Mouse (Mus musculus) neural tube, embryonic 15.5 days (tissue): ENCODE measurements at regions not wholly inside any gene's neighbourhood (a gene's known extent, or its start where the extent isn't known, plus 50 kb on each side); places are given as distances from the start of the nearest gene placed in this dataset.

Source experiments
- ATAC-seq: fragments of 200-750 bp; cut with Nextera tagmentation; 2 replicates; pipeline ENCODE4 v1.8.0; 2017; ENCODE audit warnings: mild to moderate bottlenecking, moderate TSS enrichment, moderate library complexity; ENCODE audit not compliant: low FRiP score
- H3K27ac ChIP-seq: fragments of 300-500 bp; sonication (generic); replicated peaks from 2 replicates; pipeline ENCODE4 v1.5.1; 2015; ENCODE audit warnings: mild to moderate bottlenecking, inconsistent platforms
- H3K27me3 ChIP-seq: fragments of 300-500 bp; sonication (generic); replicated peaks from 2 replicates; pipeline ENCODE4 v1.6.1; 2015; ENCODE audit warnings: inconsistent platforms
- H3K36me3 ChIP-seq: fragments of 300-500 bp; sonication (generic); 2 replicates; pipeline ENCODE4 v1.6.1; 2015; ENCODE audit warnings: inconsistent platforms
- H3K4me1 ChIP-seq: fragments of 300-500 bp; sonication (generic); 2 replicates; pipeline ENCODE4 v1.6.1; 2015; ENCODE audit warnings: inconsistent platforms
- H3K4me2 ChIP-seq: fragments of 300-500 bp; sonication (generic); 2 replicates; pipeline ENCODE4 v1.6.1; 2015; ENCODE audit warnings: inconsistent platforms, mild to moderate bottlenecking, moderate library complexity
- H3K4me3 ChIP-seq: fragments of 300-500 bp; sonication (generic); replicated peaks from 2 replicates; pipeline ENCODE4 v1.5.1; 2015; ENCODE audit warnings: mild to moderate bottlenecking, inconsistent platforms
- H3K9ac ChIP-seq: fragments of 300-500 bp; sonication (generic); replicated peaks from 2 replicates; pipeline ENCODE4 v1.6.1; 2015; ENCODE audit warnings: mild to moderate bottlenecking, inconsistent platforms
- H3K9me3 ChIP-seq: fragments of 300-500 bp; sonication (generic); replicated peaks from 2 replicates; pipeline ENCODE4 v1.6.1; 2016; ENCODE audit warnings: inconsistent platforms
- WGBS: fragments of 180-500 bp; shearing (Covaris S2); methylation state at CpG from one replicate; pipeline ENCODE4 v1.1.7; 2015; ENCODE audit warnings: mixed read lengths; 5-methylcytosine and 5-hydroxymethylcytosine counted together

DNA sequence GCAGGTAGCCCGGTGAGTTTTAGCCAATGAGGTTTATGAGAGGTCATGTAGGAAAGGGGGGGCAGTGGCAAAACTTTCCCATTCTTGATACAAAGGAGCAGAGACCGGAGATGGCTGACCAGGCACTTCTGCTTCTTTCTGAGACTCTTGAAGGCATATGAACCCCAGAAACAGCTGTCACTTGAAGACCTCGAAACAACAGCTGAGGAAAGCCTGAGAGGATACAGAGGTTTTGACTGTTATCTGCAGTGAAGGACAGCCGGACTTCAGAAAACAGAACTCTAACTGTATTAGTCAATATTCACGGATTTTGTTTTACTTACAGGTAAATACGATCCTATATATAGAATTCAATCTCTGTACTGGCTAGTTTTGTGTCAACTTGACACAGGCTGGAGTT lies 50.0 kb upstream of the Tiparp start:
- H3K36me3 ChIP-seq = no peaks in the 10 kb centered on the region
- ATAC-seq = no peak
- WGBS = 87% methylated on average over 6 of the region's 6 CpGs
- H3K4me3 ChIP-seq = no peak overlapping the region
- no peak overlapping the region for H3K4me2 ChIP-seq
- no peaks in the 10 kb centered on the region for H3K27me3 ChIP-seq
- H3K27ac ChIP-seq = no peak overlapping the region
- H3K4me1 ChIP-seq = no peaks in the 10 kb centered on the region
- H3K9me3 ChIP-seq = no peaks in the 10 kb centered on the region
- no peak overlapping the region for H3K9ac ChIP-seq

DNA sequence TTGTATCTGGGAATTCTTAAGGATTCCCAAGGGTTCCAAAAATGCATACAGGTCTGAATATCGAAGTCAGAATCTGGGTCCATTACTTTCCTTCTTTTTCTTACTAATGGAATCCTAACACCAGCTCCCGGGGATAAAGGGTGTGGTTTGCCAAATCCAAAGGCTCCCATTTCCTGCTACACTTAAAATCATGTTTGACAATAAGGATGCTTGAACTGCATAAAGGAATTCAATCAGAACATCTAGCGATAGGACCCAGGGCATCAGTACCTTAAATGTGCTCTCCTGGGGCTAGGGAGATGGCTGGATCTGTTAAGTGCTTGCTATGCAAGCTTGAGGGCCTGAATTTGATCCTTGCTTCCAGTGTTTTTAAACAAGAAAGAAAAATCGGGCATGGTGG lies 51.1 kb upstream of the Tiparp start:
- 83% methylated on average over 4 of the region's 4 CpGs for WGBS

DNA sequence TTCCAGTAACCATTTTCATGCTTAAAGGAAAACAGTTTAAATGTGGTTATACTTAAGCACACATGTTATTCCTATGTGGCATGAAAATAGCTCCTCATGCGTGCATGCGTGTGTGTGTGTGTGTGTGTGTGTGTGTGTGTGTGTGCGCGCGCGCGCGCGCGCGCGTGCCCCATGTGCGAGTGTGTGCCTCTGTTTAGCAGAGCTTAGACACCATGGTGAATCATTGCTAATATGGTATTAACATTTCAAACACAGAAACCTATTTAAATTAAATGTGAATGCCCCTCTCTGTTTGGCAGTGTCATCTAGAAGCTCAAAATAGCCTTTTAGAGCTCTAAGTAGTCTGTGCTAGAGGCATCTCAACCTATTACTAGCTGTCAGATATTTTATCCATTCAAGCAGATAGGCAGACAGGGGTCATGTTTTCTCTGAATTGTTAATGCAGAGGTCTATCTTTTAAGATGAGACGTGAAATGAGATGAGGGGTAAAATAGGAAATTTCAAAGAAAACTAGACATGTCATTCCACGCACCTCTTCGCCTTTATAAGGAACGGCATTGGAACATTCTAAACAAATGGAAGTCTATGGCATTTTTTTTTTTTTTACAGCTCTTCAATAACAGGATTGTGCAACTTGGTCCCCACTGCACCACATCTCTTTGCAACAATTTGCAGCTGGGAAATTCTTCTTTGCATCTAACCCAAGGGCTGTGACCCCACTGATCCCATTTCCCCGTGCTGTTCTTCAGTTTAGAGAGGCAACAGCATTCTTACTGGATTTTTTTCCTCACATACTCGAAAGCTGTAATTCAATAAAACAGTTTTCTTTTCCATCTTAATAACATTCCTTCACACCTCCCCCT lies 51.9 kb upstream of the Tiparp start:
- Histone ChIP-seq H3K9ac (no peak overlapping the region), H3K27me3 (no peaks in the 10 kb centered on the region), H3K4me1 (no peaks in the 10 kb centered on the region), H3K27ac (no peak overlapping the region), H3K4me2 (no peak overlapping the region), H3K36me3 (no peaks in the 10 kb centered on the region), H3K4me3 (no peak overlapping the region), H3K9me3 (no peaks in the 10 kb centered on the region)
- 90% methylated on average over 19 of the region's 19 CpGs for WGBS
- no peak for ATAC-seq

More for the DNA sequence above, 51.1 kb upstream of the Tiparp start:
- no peak for ATAC-seq
- no peak overlapping the region for H3K27ac ChIP-seq
- H3K9ac ChIP-seq = no peak overlapping the region
- H3K9me3 ChIP-seq = no peaks in the 10 kb centered on the region
- no peaks in the 10 kb centered on the region for H3K4me1 ChIP-seq
- H3K4me3 ChIP-seq = no peak overlapping the region
- H3K36me3 ChIP-seq = no peaks in the 10 kb centered on the region
- no peaks in the 10 kb centered on the region for H3K27me3 ChIP-seq
- H3K4me2 ChIP-seq = no peak overlapping the region

DNA sequence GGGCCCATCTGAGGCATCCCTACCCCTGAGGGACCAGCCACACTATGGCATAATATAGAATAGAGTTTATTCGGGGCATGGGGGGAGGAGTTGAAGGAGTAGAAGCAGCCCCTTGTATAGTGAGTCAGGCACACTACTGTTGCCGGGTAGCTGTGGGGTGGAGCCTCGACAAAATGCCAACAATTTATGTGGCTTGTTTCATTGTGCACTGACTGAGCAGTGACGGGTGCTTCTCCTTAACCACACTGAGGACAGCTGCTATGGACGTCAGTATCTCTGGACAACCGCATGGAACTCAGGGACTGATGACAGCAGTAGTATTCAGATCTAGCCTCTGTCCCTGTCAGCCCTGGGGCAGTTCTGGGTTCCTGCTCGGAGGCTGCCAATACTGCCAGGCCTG lies 53.6 kb upstream of the Tiparp start:
- Histone ChIP-seq H3K4me1 (no peaks in the 10 kb centered on the region), H3K27ac (no peak overlapping the region), H3K9me3 (no peaks in the 10 kb centered on the region), H3K9ac (no peak overlapping the region), H3K27me3 (no peaks in the 10 kb centered on the region), H3K4me2 (no peak overlapping the region), H3K36me3 (no peaks in the 10 kb centered on the region), H3K4me3 (no peak overlapping the region)
- 28% methylated on average over 7 of the region's 7 CpGs for WGBS
- ATAC-seq = peak; percentile 11; the same call in 1 of the 2 replicates

DNA sequence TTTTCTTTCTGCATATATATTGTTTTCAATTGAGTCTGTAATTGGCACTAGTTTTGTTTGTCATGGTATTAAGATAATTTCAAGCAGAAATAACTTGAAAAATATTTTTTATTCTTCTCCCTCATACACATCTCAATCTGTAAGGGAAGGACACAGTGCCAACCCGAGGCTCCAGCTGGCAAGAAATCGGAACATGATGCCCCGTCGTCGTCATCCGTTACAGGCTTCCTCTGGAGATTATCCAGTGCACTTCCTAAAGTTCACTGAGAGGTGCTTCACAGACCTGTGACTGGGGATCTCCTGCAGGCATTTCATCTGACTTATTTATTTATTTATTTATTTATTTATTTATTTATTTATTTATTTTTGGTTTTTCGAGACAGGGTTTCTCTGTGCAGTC lies 56.4 kb upstream of the Tiparp start:
- Histone ChIP-seq H3K9ac (no peak overlapping the region), H3K4me2 (no peak overlapping the region), H3K27ac (no peak overlapping the region), H3K4me3 (no peak overlapping the region), H3K4me1 (no peaks in the 10 kb centered on the region), H3K9me3 (no peaks in the 10 kb centered on the region), H3K27me3 (no peaks in the 10 kb centered on the region), H3K36me3 (no peaks in the 10 kb centered on the region)
- no peak for ATAC-seq
- 95% methylated on average over 7 of the region's 7 CpGs for WGBS

DNA sequence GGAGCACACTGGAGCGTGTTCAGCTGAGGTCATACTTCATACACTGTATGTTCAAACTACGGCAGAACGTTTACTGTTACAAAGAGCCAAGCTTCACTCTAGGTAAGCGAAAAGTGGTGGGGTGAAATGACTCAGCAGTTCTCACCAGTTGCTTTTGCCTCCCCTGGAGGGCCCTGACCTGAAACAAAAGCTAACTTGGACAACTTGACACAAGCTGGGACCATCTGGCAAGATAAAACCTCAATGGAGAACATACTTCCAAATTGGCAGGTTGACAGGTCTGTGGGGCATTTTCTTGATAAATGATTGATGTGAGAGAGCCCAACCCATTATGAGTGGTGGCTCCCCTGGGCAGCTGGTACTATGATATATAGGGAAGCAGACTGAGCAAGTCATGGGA lies 59.0 kb upstream of the Tiparp start:
- WGBS = 80% methylated on average over 4 of the region's 4 CpGs
- no peak overlapping the region for H3K27ac ChIP-seq
- no peak for ATAC-seq
- no peaks in the 10 kb centered on the region for H3K9me3 ChIP-seq
- H3K4me2 ChIP-seq = no peak overlapping the region
- H3K27me3 ChIP-seq = no peaks in the 10 kb centered on the region
- H3K4me3 ChIP-seq = no peak overlapping the region
- H3K9ac ChIP-seq = no peak overlapping the region
- H3K36me3 ChIP-seq = no peaks in the 10 kb centered on the region
- H3K4me1 ChIP-seq = no peaks in the 10 kb centered on the region

DNA sequence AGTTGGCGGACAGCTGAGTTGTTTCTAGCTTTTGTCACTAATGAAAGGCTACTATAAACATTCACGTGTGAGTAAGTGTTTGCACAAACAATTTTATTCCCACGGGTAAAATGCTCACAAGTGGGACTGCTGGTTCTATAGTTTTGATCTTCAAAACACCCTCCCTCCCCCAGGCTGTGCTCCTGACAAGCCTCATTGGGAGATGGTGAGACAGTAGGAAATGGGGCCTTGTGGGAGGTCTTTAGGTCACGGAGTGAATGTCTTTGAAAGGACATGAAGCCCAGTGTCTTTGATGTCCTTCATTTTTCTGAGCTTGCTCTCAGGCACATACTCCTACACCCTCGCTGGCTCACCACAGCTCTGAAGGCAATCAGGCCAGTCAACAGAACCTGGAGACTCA lies 63.4 kb upstream of the Tiparp start:
- Histone ChIP-seq H3K4me1 (0 out of 2 replicates have a peak, but pooled peaks cover 3% of the 10 kb centered on the region), H3K9me3 (no peaks in the 10 kb centered on the region), H3K9ac (no peak overlapping the region), H3K4me2 (no peak overlapping the region), H3K27me3 (no peaks in the 10 kb centered on the region), H3K4me3 (no peak overlapping the region), H3K27ac (no peak overlapping the region), H3K36me3 (no peaks in the 10 kb centered on the region)
- ATAC-seq = no peak
- WGBS = 59% methylated on average over 5 of the region's 5 CpGs

DNA sequence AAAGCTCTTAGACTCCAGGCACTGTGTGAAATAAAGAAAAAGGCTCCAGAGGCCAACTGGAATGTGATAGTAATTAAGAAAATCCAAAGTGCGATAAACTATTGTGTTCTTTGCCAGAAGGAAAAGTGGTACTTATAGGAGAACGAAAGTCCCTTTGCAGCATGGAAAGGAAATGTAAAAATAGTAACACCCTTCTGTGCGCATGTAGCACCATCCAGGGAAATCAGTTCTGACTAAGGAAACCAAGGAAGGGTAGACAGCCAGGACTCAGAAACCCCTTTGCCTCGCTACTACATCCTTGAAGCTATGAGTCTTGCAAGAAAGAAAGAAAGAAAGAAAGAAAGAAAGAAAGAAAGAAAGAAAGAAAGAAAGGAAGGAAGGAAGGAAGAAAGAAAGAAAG lies 67.3 kb upstream of the Tiparp start:
- no peak for ATAC-seq

DNA sequence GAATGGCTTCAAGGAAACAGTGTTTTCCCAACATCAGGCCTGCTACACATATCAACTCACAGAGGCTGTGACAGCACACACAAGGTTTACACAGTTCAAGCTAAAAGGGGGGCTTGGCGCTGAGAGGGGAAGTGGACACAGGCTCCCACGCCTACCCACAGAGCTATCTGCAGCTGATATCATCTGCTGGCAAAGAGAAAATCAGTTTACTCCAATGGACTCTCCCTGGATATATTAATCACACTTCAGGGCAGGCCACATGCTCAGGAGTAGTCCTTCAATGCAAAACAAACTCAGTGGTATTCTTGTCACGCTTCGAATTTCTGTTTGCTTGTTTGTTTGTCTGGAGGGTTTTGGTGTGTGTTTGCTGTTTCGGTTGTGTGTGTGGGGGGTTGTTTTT lies 67.3 kb upstream of the Ssr3 start:
- no peak overlapping the region for H3K4me2 ChIP-seq
- H3K9me3 ChIP-seq = no peaks in the 10 kb centered on the region
- no peak overlapping the region for H3K4me3 ChIP-seq
- no peak overlapping the region for H3K9ac ChIP-seq
- WGBS = 78% methylated on average over 5 of the region's 5 CpGs
- H3K4me1 ChIP-seq = peaks cover 10% of the 10 kb centered on the region
- no peak for ATAC-seq
- H3K27me3 ChIP-seq = no peaks in the 10 kb centered on the region
- H3K36me3 ChIP-seq = no peaks in the 10 kb centered on the region
- H3K27ac ChIP-seq = 0 out of 2 replicates have a peak overlapping the region, but pooled peaks have one; percentile 11

More for the DNA sequence above, 67.3 kb upstream of the Tiparp start:
- Histone ChIP-seq H3K9ac (no peak overlapping the region), H3K9me3 (no peaks in the 10 kb centered on the region), H3K27me3 (no peaks in the 10 kb centered on the region), H3K4me1 (peaks cover 4% of the 10 kb centered on the region; the same call in 1 of the 2 replicates), H3K4me3 (no peak overlapping the region), H3K4me2 (no peak overlapping the region), H3K27ac (no peak overlapping the region), H3K36me3 (no peaks in the 10 kb centered on the region)
- 66% methylated on average over 4 of the region's 4 CpGs for WGBS

DNA sequence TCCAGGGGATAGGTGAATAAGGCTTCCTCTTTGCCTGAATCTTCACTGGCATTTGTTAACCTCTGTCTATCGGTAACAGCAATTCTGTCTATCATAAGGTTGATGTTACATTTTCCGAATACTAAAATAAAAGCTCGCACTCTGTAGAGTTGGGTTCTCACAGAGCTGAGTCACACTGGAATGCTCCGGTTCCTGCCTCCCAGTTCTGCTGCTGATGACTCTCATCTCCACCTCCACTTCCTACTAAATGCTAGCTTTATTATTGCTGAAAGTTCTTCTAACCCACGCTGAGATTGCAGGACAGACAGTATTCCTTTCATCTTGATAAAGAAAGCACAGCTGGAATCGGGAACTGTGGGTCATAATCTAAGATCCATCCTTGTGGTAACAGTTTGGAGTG lies 65.5 kb upstream of the Ssr3 start:
- Histone ChIP-seq H3K9me3 (no peaks in the 10 kb centered on the region), H3K27ac (no peak overlapping the region), H3K4me1 (peaks cover 10% of the 10 kb centered on the region), H3K4me2 (no peak overlapping the region), H3K4me3 (no peak overlapping the region), H3K36me3 (no peaks in the 10 kb centered on the region), H3K9ac (no peak overlapping the region), H3K27me3 (no peaks in the 10 kb centered on the region)
- ATAC-seq = no peak
- WGBS = 77% methylated on average over 6 of the region's 6 CpGs

DNA sequence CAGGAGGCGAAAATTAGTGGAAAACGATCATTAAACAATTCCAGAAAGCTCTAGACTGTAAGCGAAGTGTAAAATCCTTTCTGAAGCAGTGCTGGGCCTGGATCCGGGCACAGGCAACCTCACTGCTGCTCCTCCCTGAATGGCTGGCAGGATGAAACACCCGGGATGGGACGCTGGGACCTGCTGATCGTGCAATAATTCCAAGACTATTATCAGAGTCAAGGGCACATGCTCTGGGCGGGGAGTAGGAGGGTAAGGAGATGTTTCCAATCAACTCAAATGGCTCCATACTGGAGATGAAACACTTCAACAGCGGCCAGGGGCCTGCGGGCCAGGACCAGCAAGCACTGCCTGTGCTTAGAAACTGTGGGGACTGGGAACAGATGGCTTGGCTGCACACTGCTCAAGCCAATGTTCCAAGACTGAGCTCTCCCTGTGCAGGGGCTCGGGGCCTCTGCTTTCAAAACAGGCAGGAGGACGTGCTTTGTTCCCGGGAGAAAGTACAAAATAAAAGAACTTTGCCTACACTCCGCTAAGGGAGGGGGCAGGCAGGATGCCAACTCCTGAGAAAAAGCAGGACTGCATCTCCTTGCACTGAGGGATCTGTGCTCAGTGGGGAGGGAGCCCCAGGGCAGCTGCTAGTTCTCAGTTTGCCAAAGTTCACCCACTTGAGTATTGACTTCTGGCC lies 63.3 kb upstream of the Ssr3 start:
- WGBS = 27% methylated on average over 14 of the region's 14 CpGs
- peak; percentile 84 for ATAC-seq
- peaks cover 10% of the 10 kb centered on the region for H3K4me1 ChIP-seq
- no peak overlapping the region for H3K4me2 ChIP-seq
- H3K36me3 ChIP-seq = no peaks in the 10 kb centered on the region
- H3K27ac ChIP-seq = peak overlapping the region; percentile 70
- no peaks in the 10 kb centered on the region for H3K9me3 ChIP-seq
- H3K4me3 ChIP-seq = no peak overlapping the region
- H3K27me3 ChIP-seq = no peaks in the 10 kb centered on the region
- no peak overlapping the region for H3K9ac ChIP-seq

DNA sequence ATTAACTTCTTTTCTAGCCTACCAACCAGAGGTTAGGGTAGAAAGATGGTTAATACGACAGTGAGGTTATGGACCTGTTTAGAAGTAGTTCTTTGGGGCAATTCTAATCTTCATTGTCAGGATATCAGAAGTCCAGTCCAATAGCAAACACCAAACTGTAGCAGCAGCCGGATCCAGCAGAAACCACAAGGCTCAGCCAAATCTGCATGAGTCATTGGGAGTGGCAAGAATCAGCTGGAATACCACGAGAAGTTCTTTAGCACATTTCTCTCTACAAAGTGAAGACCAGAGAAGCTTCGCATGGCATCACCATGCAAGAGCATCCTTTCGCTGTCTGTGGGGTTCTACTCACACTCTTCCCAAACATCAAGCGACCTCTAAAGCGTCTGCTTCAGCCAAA lies 61.9 kb upstream of the Ssr3 start:
- peaks cover 7% of the 10 kb centered on the region for H3K4me1 ChIP-seq
- no peak for ATAC-seq
- no peak overlapping the region for H3K4me3 ChIP-seq
- no peaks in the 10 kb centered on the region for H3K27me3 ChIP-seq
- H3K9me3 ChIP-seq = no peaks in the 10 kb centered on the region
- H3K36me3 ChIP-seq = no peaks in the 10 kb centered on the region
- no peak overlapping the region for H3K9ac ChIP-seq
- WGBS = 97% methylated on average over 7 of the region's 7 CpGs
- H3K27ac ChIP-seq = no peak overlapping the region
- H3K4me2 ChIP-seq = no peak overlapping the region
